Mouse (Mus musculus) adrenal gland, postnatal 10 days (tissue): ENCODE data around the gene Tmem94. TPM values are rescaled to one million over a fixed set of nuclear protein-coding genes. Genes with fewer than 3 reads are reported as not detected.
"Not testable (repeated sequence)": the region's sequence is repeated elsewhere in the genome, so short reads cannot be mapped to it uniquely, and the experiment has no call there.

ENCODE experiments used
- DNase-seq: peaks from one replicate; pipeline ENCODE4 v3.0.0; 2021; ENCODE audit warnings: mixed read lengths
- long read RNA-seq, 2 experiments: library from polyadenylated mRNA; stranded (forward); transcript quantifications; one replicate each; pipeline ENCODE4 v2.0.0; 2021
- total RNA-seq, 2 experiments: library from RNA; stranded (reverse); gene quantifications; 2 replicates each; pipeline ENCODE4 v1.2.3; 2021

Tmem94 gene
- 10 to 100 TPM; 62.0 to 79.6 TPM for total RNA-seq
- long read RNA-seq, experiment 1, partial matches to known transcripts: 8 of 8 reads
- long read RNA-seq, experiment 1, other reads (novel, unspliced or antisense): 0 of 8 reads
- long read RNA-seq, experiment 2, full-length matches to known transcripts: 1 of 6 reads
- long read RNA-seq, experiment 2, partial matches to known transcripts: 4 of 6 reads
- long read RNA-seq, experiment 2, other reads (novel, unspliced or antisense): 1 of 6 reads

DNA sequence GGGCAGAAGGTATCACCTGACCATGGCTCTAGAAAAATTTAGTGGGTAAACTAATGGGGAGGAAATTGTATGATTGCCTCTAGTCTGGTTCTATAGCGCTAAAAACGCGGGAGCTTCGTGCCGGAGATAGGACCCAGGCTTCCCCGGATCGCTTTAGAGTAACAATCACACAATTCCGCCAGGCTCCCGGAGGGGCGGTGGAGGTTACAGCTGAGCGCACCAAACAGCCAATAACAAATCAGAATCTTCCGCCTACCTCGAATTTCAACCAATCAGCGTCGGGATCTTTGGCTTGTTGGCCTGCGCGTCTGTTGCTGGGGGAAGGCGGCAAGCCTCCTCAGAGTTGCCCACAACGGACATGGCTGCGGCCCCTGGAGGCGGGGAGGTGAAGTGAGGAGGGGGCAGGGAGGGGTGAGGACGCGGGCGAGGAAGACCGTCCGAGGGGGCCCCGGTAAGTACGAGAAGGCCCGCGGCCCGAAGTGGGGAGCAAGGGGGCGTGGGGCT is at the start of gene Tmem94:
Gene Tmem94, plus strand, starts transcription at position 331 of the 504 bp plus-strand sequence.
- DNase-seq: peak; percentile 97

DNA sequence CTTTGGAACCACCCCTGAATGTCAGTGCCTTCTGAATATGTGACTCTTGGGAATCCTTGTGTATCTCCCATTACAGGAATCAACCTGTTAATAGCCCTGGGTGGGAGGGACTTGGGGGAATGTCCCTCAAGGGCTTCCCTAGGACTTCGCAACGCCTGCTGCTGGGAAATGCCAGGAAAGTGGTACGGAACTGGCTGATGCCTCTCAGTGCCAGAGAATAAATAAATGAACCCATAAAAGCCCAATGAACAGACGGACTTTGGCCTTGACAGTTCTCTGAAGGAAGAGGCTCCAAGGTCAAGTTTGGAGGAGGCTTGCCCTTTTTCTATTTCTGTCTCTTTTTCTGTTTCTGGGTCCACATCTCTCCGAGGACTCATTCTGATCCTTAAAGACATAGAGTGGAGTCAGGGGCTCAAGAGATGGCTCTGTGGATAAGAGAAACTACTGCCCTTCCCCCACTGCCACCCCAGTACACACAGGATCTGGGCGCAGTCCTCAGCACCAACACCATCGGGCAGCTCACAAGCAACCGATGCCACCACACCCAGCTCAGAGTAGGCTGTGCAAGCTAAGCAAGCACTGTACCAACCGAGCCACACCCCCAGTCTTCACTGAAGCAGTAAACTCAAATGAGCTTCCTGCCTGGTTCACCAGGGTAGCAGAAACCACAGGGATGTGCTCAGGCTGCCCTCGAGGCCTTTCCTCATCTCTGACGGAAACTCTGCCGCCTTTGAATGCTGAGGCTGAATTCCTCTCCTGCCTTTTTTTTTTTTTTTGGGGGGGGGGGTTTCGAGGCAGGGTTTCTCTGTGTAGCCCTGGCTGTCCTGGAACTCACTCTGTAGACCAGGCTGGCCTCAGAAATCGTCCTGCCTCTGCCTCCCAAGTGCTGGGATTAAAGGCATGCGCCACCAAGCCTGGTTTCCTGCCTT is 48.6 kb upstream of the Tmem94 start:
- DNase-seq: no peak

GRCm38 (mm10) chr11:115717660-115718390 is 47.4 kb upstream of the Tmem94 start:
- DNase-seq: peak; percentile 47

GRCm38 (mm10) chr11:115722638-115723037 is 42.6 kb upstream of the Tmem94 start:
- DNase-seq: peak; percentile 91

DNA sequence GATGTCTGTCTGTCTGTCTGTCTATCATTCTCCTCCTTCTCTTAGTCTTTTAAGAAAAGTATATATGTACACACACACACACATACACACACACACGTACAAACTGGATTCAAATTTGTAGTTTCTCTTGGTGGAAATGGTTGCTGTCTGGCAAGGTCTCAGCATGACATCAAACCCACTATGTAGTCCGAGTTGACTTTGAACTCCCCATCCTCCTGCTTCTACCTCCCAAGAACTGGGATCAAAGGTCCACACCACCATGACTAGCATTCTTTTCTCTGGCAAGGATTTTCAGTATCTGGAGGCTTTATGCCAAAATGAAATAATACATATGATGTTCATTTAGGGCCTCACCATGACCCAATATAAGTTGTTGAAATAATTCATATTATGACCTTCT is 42.0 kb upstream of the Tmem94 start:
- no peak for DNase-seq

DNA sequence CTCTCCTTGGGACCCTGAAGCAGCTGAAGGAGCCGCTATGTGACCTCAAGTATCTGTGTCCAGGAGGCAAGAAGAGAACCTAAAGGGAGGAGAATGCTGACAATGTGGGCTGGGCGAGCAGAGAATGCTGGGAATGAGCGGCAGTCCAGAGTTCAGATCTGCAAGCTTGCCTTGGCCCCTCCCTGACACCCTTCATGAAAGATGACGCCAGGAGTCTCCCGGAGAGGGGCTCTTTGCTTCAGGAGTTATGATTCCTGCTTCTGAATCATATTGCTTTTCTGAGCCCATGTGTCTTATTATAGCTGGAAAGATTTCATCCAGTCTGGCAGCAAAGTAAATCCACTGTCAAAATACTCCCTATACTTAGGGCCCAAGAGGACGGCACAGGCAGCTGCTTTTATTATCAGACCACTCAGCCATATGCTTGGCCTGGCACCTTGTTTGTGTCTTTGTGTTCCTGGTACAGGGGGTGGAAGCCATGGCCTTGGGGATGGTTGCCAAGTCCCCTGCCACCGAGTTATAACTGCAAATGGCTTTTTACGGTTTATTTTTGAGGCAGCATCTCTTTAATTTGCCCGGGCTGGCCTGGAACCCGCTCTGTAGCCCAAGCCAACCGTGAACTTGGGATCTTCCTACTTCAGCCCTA is 31.1 kb upstream of the Tmem94 start:
- peak; percentile 19 for DNase-seq

DNA sequence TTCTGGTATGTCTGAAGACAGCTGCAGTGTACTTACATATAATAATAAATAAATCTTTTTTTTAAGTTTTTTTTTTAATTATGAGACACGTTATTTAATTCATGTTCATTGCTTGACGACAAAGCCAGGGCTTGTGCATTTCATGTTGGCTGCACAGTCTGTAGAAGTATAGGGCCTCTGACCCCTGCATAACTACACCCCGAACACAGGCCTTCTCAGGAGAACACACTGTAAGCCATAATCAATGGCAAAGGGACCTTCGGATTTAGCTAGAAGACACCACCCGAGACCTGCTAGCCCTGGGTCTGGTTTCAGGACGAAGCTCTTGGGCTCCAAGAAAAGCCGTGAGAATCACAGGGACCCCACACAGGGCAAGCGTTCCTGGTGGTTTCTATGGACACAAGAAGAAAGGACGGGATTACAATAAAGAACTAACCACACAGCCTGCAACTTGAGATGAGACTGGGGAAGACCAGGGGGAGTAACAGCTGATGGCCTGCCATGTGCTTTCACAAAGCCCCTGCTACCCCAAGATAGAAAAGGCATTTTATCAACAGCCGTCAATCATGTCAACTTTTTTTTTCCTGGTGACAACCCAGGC is 27.5 kb upstream of the Tmem94 start:
- DNase-seq: no peak

GRCm38 (mm10) chr11:115738275-115738885 is 26.9 kb upstream of the Tmem94 start:
- peak; percentile 26 for DNase-seq

DNA sequence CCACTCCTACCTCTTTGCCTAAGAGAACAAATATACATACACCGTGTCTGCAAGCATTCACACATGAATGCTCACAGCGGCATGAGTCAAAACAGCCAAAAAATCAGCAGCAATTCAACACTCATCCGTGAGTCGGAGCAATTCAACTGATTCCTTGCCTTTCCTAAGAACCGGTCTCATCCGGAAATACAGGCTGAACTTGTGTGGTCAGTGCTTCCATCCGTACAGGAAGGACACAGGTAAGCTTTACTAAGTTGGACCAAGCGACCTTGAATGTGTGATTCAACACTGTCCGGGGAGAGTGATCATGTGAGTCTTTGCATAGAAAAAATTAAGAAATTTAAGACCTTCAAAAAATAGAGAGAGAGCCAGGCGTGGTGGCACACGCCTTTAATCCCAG is 24.2 kb upstream of the Tmem94 start:
- DNase-seq: no peak

DNA sequence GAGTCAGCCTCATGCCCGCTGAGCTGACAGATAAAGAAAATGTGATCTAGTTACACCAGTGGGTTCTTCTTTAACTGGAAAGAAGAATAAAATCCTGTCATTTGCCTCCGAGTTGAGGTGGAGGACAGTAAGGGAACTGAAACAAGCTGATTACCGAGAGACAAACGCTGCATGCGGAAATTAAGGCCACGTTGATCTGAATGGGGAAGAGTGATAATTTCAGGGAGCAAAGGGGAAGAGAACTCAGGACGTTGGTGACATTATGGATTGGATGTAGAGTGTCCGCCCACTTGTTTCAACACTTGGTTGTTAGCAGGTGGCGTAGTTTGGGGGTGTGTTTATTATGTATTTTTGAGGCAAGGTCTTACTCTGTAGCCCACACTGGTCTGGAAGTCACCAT is 22.3 kb upstream of the Tmem94 start:
- DNase-seq: no peak

DNA sequence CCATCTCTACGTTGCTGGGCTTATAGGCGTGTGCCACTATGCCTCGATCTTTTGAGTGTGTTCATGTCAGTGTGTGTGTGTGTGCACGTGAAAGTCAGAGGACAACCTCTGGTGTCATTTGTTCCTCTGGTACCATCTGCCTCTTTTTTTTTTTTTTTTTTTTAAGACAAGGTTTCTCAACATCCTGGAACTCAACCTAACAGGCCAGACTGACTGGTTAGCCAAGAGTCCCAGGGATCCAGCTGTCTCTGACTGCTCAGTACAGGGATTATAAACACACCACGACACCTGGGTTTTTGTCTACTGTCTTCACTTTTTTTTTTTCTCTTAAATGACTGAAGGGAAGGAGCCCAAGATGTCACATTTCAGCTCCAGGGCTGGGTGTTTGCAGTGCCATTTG is 20.8 kb upstream of the Tmem94 start:
- no peak for DNase-seq

DNA sequence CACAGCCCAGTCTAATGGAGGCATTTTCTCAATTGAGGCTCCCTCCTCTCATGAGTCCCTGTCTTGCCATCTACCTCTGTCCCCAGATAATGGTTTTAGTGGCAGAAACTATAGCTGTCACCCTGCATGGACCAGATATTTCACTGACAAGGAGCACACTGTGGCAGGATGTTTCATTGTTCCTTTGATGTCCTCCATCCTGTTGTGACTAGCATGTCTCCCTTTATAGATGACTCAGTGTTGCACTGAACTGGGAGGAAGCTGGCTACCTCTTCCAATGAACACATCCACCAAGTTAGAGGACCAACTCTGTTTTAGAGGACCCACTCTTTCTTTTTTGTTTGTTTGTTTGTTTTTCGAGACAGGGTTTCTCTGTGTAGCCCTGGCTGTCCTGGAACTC is 19.1 kb upstream of the Tmem94 start:
- no peak for DNase-seq

DNA sequence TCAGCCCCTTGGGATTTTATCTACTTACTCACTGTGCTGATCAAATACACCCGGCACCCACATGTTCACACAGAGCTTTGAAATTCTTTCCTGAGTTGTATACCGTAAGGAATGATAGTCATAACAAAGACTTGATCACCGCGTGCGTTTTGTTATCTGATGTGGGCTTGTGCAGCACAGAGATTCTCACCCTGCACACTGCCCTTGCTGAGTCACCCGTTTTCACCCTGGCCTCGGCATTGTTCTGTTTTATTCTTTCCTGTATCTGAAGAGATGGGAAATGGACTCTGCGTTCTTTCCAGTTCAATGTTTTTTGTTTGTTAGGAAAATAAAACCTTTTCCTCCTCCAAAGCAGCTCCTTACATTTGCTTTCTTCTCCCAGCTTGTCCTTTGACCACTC is 18.5 kb upstream of the Tmem94 start:
- DNase-seq: peak; percentile 26

DNA sequence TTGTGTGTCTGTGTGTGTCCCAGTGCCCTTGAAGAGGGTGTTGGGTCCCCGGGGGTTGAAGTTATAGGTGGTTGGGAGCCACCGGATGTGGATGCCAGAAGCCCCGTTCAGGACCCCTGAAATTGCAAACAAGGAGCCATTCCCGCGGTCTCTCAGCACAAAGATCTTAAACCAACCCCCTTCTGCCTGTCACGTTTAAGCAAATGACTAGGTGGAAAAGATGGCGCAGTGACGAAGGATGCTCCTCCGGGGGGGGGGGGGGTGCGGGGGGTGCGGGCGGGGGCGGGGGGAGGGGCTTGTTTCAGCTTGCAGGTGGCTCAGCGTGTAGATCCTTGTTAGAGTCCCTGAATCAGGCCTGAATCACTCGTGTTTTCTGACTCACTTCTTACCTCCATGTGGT is 17.9 kb upstream of the Tmem94 start:
- DNase-seq: no peak

- DNase-seq: no peak
These were observed 15.4 kb upstream of the Tmem94 start for GRCm38 (mm10) chr11:115749834-115750233.

DNA sequence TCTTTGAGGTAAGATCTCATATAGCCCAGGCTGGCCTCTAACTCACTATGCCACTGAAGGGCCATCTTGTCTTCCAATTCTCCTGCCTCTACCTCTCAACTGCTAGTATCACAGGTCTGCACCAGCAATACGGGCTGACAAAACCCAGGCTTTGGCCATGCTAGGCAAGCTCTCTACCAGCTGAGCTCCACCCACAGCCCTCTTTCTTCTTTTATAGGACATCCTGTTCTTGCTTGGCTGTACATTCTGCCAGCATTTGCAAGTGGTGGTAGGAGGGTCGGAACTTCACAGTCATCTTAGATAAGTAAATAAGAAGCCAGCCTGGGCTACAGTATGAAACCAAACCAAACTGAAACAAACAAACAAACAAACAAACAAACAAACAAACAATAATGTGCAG is 13.5 kb upstream of the Tmem94 start:
- no peak for DNase-seq

GRCm38 (mm10) chr11:115752653-115753052 is 12.6 kb upstream of the Tmem94 start:
- no peak for DNase-seq

DNA sequence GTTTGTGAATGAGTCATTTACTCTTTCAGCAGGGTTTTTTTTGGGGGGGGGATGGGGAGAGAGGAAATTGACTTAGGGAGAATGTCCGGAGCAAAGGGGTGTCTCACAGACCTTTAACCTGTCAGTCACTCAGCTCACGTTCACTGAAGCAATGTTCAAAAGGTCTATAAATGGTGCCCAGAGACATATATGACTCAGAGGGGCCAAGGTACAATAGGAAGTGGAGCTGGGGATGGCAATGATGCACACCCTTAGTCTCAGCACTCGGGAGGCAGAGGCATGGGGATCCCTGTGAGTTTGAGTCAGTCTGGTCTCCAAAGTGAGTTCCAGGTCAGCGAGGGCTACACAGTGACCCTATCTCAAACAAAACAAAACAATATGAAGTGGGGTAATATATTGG is 11.7 kb upstream of the Tmem94 start:
- DNase-seq: no peak

- not testable (repeated sequence) for DNase-seq
These were observed 3.1 kb upstream of the Tmem94 start for GRCm38 (mm10) chr11:115762176-115762575.

DNA sequence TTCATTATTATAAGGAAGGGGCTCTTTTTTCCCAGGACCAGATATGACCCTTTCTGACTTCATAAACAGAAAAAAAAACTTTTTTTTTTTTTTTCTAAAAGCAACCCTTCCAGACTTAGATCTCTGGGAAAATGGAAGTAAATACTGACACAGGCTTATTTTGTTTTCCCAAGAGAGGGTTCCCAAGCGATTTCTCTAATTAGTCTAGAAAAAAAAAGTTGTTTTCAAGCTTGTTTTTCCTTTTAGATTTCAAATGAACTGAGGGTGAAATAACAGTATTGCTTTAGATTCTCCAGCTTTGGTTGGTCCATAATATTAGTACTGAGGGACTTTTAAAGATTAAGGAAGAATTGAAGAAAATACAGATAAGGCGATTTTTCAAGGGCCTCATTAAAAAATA is 535 bp upstream of the Tmem94 start:
- DNase-seq: no peak

DNA sequence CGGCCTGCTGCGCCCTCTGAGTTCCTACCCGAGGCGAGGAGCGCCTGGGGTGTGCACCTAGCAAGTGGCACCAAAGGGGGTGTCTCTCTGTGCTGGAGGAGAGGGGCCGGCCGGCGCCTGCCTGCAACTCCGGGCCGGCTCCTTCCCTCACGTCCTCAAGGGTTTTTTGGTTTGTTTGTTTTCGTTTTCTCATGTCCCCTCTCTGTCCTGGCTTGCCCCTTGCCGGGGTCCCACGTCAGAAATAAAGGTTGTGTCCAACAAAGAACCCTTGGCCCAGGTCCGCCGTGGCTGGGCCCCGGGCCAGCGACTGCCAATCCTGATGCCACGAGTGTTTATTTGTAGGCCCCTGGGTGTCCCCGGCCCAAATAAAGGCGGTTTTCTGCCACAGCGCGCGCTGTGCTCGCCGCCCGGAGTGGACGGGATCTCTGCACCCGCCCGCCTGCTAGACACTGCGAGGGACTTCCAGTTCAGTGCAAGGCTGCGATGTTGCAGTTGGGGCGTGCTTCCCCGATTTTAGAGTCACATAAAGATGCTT is 441 bp downstream of the Tmem94 start:
- DNase-seq: peak; percentile 81
